13 mouse cellular contexts compared by ENCODE assay signal in genomic region chr12:108309116-108309794, GRCm38 (mm10). TPM values are rescaled to one million over a fixed set of nuclear protein-coding genes. Genes with fewer than 3 reads are reported as not detected.
DNase-seq lines count a peak whose midpoint lies in the region; ATAC-seq and TF ChIP-seq lines count a peak whose summit lies in the region.
"Had no signal": no experiment of that assay in that cellular context is flagged by ENCODE, and none has a peak within 500 bp of the region (broad histone marks: within the 10 kb centered on the region; RNA-seq: fewer than 3 reads in every experiment).

No protein-coding gene starts in this region.

- no peak overlapping the region for H3K9ac ChIP-seq in kidney, embryonic 14.5 days (ENCODE audit: low read depth, low read length)
- H3K9ac ChIP-seq in heart, embryonic 15.5 days: no peak overlapping the region
- H3K9ac ChIP-seq: hindbrain, embryonic 15.5 days; liver, embryonic 13.5 days had no signal

- ATAC-seq in kidney, embryonic 14.5 days (ENCODE audit: low FRiP score, low TSS enrichment): no peak
- 0 out of 2 replicates have a peak, but pooled peaks have one; percentile 23 for ATAC-seq in heart, embryonic 15.5 days (replicated peaks; ENCODE audit: insufficient number of reproducible peaks, insufficient read depth, low FRiP score, low read depth)
- ATAC-seq in erythroid progenitor cell, adult 5-6 weeks (replicated peaks; ENCODE audit: low FRiP score, poor library complexity, severe bottlenecking): no peak
- ATAC-seq: forebrain, embryonic 16.5 days had no signal

- no peak for TF ChIP-seq POLR2A in kidney, adult 2 months (IDR thresholded peaks at IDR 0.05; ENCODE audit: low read depth, low read length)

- H3K27me3 ChIP-seq in kidney, adult 2 months (replicated peaks; ENCODE audit: control insufficient read depth, insufficient read depth, low read length): no peaks in the 10 kb centered on the region
- peaks cover 21% of the 10 kb centered on the region for H3K27me3 ChIP-seq in kidney, embryonic 14.5 days (ENCODE audit: control insufficient read depth, insufficient read depth, low read length)
- peaks cover 33% of the 10 kb centered on the region for H3K27me3 ChIP-seq in heart, embryonic 15.5 days
- peaks cover 84% of the 10 kb centered on the region for H3K27me3 ChIP-seq in megakaryocyte, embryonic 14.5 days (replicated peaks)
- H3K27me3 ChIP-seq: hindbrain, embryonic 15.5 days had no signal

- H3K4me2 ChIP-seq in kidney, embryonic 14.5 days (replicated peaks; ENCODE audit: low read depth, low read length): no peak overlapping the region
- no peak overlapping the region for H3K4me2 ChIP-seq in heart, embryonic 15.5 days
- H3K4me2 ChIP-seq: hindbrain, embryonic 15.5 days; liver, embryonic 13.5 days had no signal

- no peaks in the 10 kb centered on the region for H3K4me1 ChIP-seq in kidney, adult 2 months (ENCODE audit: control insufficient read depth, insufficient read depth, low read length)
- peaks cover 17% of the 10 kb centered on the region; the same call in 1 of the 2 replicates for H3K4me1 ChIP-seq in kidney, embryonic 14.5 days (ENCODE audit: control insufficient read depth, insufficient read depth, low read length)
- H3K4me1 ChIP-seq in heart, embryonic 15.5 days (replicated peaks): peaks cover 16% of the 10 kb centered on the region
- peaks cover 38% of the 10 kb centered on the region for H3K4me1 ChIP-seq in megakaryocyte, embryonic 14.5 days

- H3K4me3 ChIP-seq in kidney, adult 2 months (ENCODE audit: insufficient read depth, low read depth, low read length): no peak overlapping the region
- no peak overlapping the region for H3K4me3 ChIP-seq in kidney, embryonic 14.5 days (ENCODE audit: low read length)
- H3K4me3 ChIP-seq in heart, embryonic 15.5 days: no peak overlapping the region
- H3K4me3 ChIP-seq in megakaryocyte, embryonic 14.5 days (replicated peaks): peak overlapping the region; percentile 31
- H3K4me3 ChIP-seq: hindbrain, embryonic 15.5 days; liver, embryonic 13.5 days had no signal

- H3K9me3 ChIP-seq in kidney, embryonic 14.5 days (ENCODE audit: control insufficient read depth, low read length): no peaks in the 10 kb centered on the region
- no peaks in the 10 kb centered on the region for H3K9me3 ChIP-seq in heart, embryonic 15.5 days (replicated peaks)
- H3K9me3 ChIP-seq in megakaryocyte, embryonic 14.5 days: peaks cover 8% of the 10 kb centered on the region
- H3K9me3 ChIP-seq: hindbrain, embryonic 15.5 days; liver, embryonic 13.5 days had no signal

- no peaks in the 10 kb centered on the region for H3K36me3 ChIP-seq in kidney, adult 2 months (ENCODE audit: control insufficient read depth, insufficient read depth, low read length)
- no peaks in the 10 kb centered on the region for H3K36me3 ChIP-seq in kidney, embryonic 14.5 days (ENCODE audit: control insufficient read depth, insufficient read depth, low read length)
- no peaks in the 10 kb centered on the region for H3K36me3 ChIP-seq in heart, embryonic 15.5 days
- no peaks in the 10 kb centered on the region for H3K36me3 ChIP-seq in megakaryocyte, embryonic 14.5 days (replicated peaks; ENCODE audit: low read length)
- H3K36me3 ChIP-seq: hindbrain, embryonic 15.5 days; liver, embryonic 13.5 days had no signal

- WGBS in kidney, adult 2 months: 46% methylated on average over 8 of the region's 8 CpGs
- WGBS in kidney, embryonic 14.5 days: 61% methylated on average over 7 of the region's 8 CpGs
- 38% methylated on average over 8 of the region's 8 CpGs for WGBS in heart, embryonic 15.5 days

- H3K27ac ChIP-seq in kidney, adult 2 months (ENCODE audit: insufficient read depth, low read depth, low read length): no peak overlapping the region
- no peak overlapping the region for H3K27ac ChIP-seq in kidney, embryonic 14.5 days (ENCODE audit: low read depth, low read length)
- no peak overlapping the region for H3K27ac ChIP-seq in heart, embryonic 15.5 days
- H3K27ac ChIP-seq: hindbrain, embryonic 15.5 days; liver, embryonic 13.5 days had no signal

- peak; percentile 61 for DNase-seq in kidney, adult 2 months
- peak; percentile 53 for DNase-seq in adrenal gland, adult 8-10 months
- DNase-seq in left cerebral cortex, adult 9 months (ENCODE audit: low spot score in 2 of 2): no peak
- DNase-seq in embryo, embryonic 10.5 days (ENCODE audit: low spot score): no peak
- DNase-seq: liver, embryonic 13.5 days; right cerebral cortex, postnatal 25 days; thymus, postnatal 25 days had no signal

- no peak for TF ChIP-seq CTCF in kidney, adult 2 months (conservative IDR thresholded peaks at IDR 0.05; ENCODE audit: insufficient read depth, insufficient read length, low read depth, low read length)

RNA-seq across cellular contexts. Expression of gene Hhipl1, which starts 3.2 kb away (rescaled TPM):
- 0.31 and 0.42 TPM in 2 replicates for polyA plus RNA-seq in kidney, adult 2 months (2012; rRNA removed)
- polyA plus RNA-seq in kidney, embryonic 14.5 days (2014; fragmentation: Nextera tagmentation; extraction: Ambion mirVana): 0.27 and 0.61 TPM in 2 replicates
- total RNA-seq in adrenal gland, adult 8-10 months (2022): 1 to 10 TPM in 3 of 4 experiments, under 1 TPM in 1; 0.81 to 1.9 (median 1.5) TPM
- 1.0 TPM in 2 replicates for polyA plus RNA-seq in heart, embryonic 15.5 days (2015; fragmentation: Nextera tagmentation; extraction: Ambion mirVana)
- not detected in 2 replicates for polyA plus RNA-seq in megakaryocyte, embryonic 14.5 days (2012; ENCODE audit: insufficient read depth, low replicate concordance)
- total RNA-seq in erythroid progenitor cell, adult 5-6 weeks (2015; ENCODE audit: low replicate concordance): not detected in 2 replicates
- total RNA-seq in erythroid progenitor cell, adult 5-6 weeks (2017; ENCODE audit: low replicate concordance): not detected in 2 replicates
- polyA plus RNA-seq: liver, embryonic 13.5 days had no signal

RNA-seq across cellular contexts. Expression of gene Cyp46a1, which starts 24.9 kb away (rescaled TPM):
- 4.1 and 5.1 TPM in 2 replicates for polyA plus RNA-seq in kidney, adult 2 months (2012; rRNA removed)
- 4.7 and 5.8 TPM in 2 replicates for polyA plus RNA-seq in kidney, embryonic 14.5 days (2014; fragmentation: Nextera tagmentation; extraction: Ambion mirVana)
- total RNA-seq in adrenal gland, adult 8-10 months (2022): 1 to 10 TPM; 2.1 to 7.3 (median 4.7) TPM
- 5.6 and 6.2 TPM in 2 replicates for polyA plus RNA-seq in heart, embryonic 15.5 days (2015; fragmentation: Nextera tagmentation; extraction: Ambion mirVana)
- polyA plus RNA-seq in megakaryocyte, embryonic 14.5 days (2012; ENCODE audit: insufficient read depth, low replicate concordance): 0.34 TPM in 1 of 2 replicates, not detected in the other
- not detected in 2 replicates for total RNA-seq in erythroid progenitor cell, adult 5-6 weeks (2015; ENCODE audit: low replicate concordance)
- total RNA-seq in erythroid progenitor cell, adult 5-6 weeks (2017; ENCODE audit: low replicate concordance): not detected in 2 replicates

RNA-seq across cellular contexts. Expression of gene Ccdc85c, which starts 34.0 kb away (rescaled TPM):
- polyA plus RNA-seq in kidney, adult 2 months (2012; rRNA removed): 15.7 and 19.4 TPM in 2 replicates
- polyA plus RNA-seq in kidney, embryonic 14.5 days (2014; fragmentation: Nextera tagmentation; extraction: Ambion mirVana): 9.9 and 11.0 TPM in 2 replicates
- 10 to 100 TPM; 24.6 to 36.3 (median 29.0) TPM for total RNA-seq in adrenal gland, adult 8-10 months (2022)
- 4.7 and 5.7 TPM in 2 replicates for polyA plus RNA-seq in heart, embryonic 15.5 days (2015; fragmentation: Nextera tagmentation; extraction: Ambion mirVana)
- polyA plus RNA-seq in megakaryocyte, embryonic 14.5 days (2012; ENCODE audit: insufficient read depth, low replicate concordance): 1.5 and 13.9 TPM in 2 replicates
- not detected in 2 replicates for total RNA-seq in erythroid progenitor cell, adult 5-6 weeks (2015; ENCODE audit: low replicate concordance)
- 0.64 and 6.3 TPM in 2 replicates for total RNA-seq in erythroid progenitor cell, adult 5-6 weeks (2017; ENCODE audit: low replicate concordance)

Comparison
In these comparisons a context has a peak if more than half of its experiments do, and no peak if none do; other contexts are left out.
1. DNase-seq: peak in kidney, adult 2 months (single experiment) and adrenal gland, adult 8-10 months (single experiment); none in left cerebral cortex, adult 9 months (0 of 2) and embryo, embryonic 10.5 days (single experiment).